ENCODE assay signal across 10 mouse cellular contexts in the genomic region with DNA sequence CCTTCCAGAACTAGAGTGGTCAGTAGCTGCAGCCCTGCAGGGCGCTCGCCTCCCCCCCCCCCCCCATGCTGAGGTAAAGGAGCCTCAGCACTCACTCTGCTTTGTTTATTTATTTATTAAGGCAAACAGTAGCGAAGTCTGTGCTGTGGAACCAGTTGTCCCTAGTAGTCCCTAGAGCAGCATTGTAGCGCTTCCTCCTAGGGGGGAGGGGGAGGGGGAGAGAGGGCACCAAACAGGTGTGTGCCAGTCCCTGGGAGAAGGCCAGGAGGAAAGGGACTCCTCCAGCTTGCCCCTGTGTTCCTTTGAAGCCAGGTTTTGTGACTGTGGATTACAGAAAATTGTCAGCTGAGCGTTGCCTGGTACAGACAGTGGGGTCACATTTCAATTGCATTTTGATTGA. TPM values are rescaled to one million over a fixed set of nuclear protein-coding genes. Genes with fewer than 3 reads are reported as not detected.
DNase-seq lines count a peak whose midpoint lies in the region; ATAC-seq and TF ChIP-seq lines count a peak whose summit lies in the region.
"Had no signal": no experiment of that assay in that cellular context is flagged by ENCODE, and none has a peak within 500 bp of the region (broad histone marks: within the 10 kb centered on the region; RNA-seq: fewer than 3 reads in every experiment).

No protein-coding gene starts in this region.

- H3K27ac ChIP-seq in forebrain, embryonic 10.5 days = no peak overlapping the region
- no peak overlapping the region for H3K27ac ChIP-seq in forebrain, embryonic 12.5 days
- H3K27ac ChIP-seq in kidney, embryonic 15.5 days = peak overlapping the region; percentile 59
- 0 out of 2 replicates have a peak overlapping the region, but pooled peaks have one; percentile 14 for H3K27ac ChIP-seq in limb, embryonic 14.5 days (replicated peaks; ENCODE audit: low read depth, low read length)

- H3K27me3 ChIP-seq in forebrain, embryonic 10.5 days (ENCODE audit: poor library complexity, severe bottlenecking) = no peaks in the 10 kb centered on the region
- H3K27me3 ChIP-seq in forebrain, embryonic 12.5 days = no peaks in the 10 kb centered on the region
- no peaks in the 10 kb centered on the region for H3K27me3 ChIP-seq in kidney, embryonic 15.5 days
- H3K27me3 ChIP-seq in limb, embryonic 14.5 days (ENCODE audit: control insufficient read depth, insufficient read depth, low read length) = no peaks in the 10 kb centered on the region

- 47% methylated on average over 5 of the region's 5 CpGs for WGBS in forebrain, embryonic 10.5 days
- 42% methylated on average over 5 of the region's 5 CpGs for WGBS in forebrain, embryonic 12.5 days
- 19% methylated on average over 4 of the region's 5 CpGs for WGBS in kidney, embryonic 15.5 days
- 52% methylated on average over 4 of the region's 5 CpGs for WGBS in limb, embryonic 14.5 days

- peaks cover 17% of the 10 kb centered on the region for H3K36me3 ChIP-seq in forebrain, embryonic 10.5 days (replicated peaks)
- peaks cover 8% of the 10 kb centered on the region for H3K36me3 ChIP-seq in forebrain, embryonic 12.5 days (replicated peaks)
- peaks cover 23% of the 10 kb centered on the region for H3K36me3 ChIP-seq in kidney, embryonic 15.5 days
- peaks cover 24% of the 10 kb centered on the region for H3K36me3 ChIP-seq in limb, embryonic 14.5 days (ENCODE audit: control insufficient read depth, insufficient read depth, low read length)

- peaks cover 98% of the 10 kb centered on the region for H3K4me1 ChIP-seq in forebrain, embryonic 10.5 days
- H3K4me1 ChIP-seq in forebrain, embryonic 12.5 days = peaks cover 84% of the 10 kb centered on the region
- peaks cover 87% of the 10 kb centered on the region for H3K4me1 ChIP-seq in kidney, embryonic 15.5 days
- peaks cover 63% of the 10 kb centered on the region for H3K4me1 ChIP-seq in limb, embryonic 14.5 days (ENCODE audit: control insufficient read depth, insufficient read depth, low read length)

- no peak for ATAC-seq in forebrain, embryonic 12.5 days (ENCODE audit: low FRiP score)
- no peak for ATAC-seq in kidney, embryonic 15.5 days (replicated peaks; ENCODE audit: low FRiP score)
- no peak for ATAC-seq in limb, embryonic 14.5 days (ENCODE audit: low FRiP score, low read depth)

- no peak for TF ChIP-seq POLR2A in limb, embryonic 14.5 days (IDR thresholded peaks at IDR 0.05; ENCODE audit: borderline replicate concordance, extremely low read depth, insufficient read depth, insufficient read length)

- DNase-seq in forebrain, embryonic 10.5 days (ENCODE audit: extremely low spot score, low spot score) = no peak
- no peak for DNase-seq in kidney, postnatal 36 days
- DNase-seq in brain, adult 2 months (ENCODE audit: low read depth, low spot score) = peak; percentile 63
- no peak for DNase-seq in limb, embryonic 14.5 days (ENCODE audit: low spot score)
- no peak for DNase-seq in adrenal gland, postnatal 14 days
- DNase-seq in spleen, adult 18-20 months = no peak
- DNase-seq: kidney, adult 18-20 months had no signal

- no peaks in the 10 kb centered on the region for H3K9me3 ChIP-seq in forebrain, embryonic 10.5 days
- no peaks in the 10 kb centered on the region for H3K9me3 ChIP-seq in forebrain, embryonic 12.5 days
- H3K9me3 ChIP-seq in kidney, embryonic 15.5 days (replicated peaks) = no peaks in the 10 kb centered on the region
- no peaks in the 10 kb centered on the region for H3K9me3 ChIP-seq in limb, embryonic 14.5 days (ENCODE audit: control insufficient read depth, low read length)

- no peak overlapping the region for H3K4me2 ChIP-seq in forebrain, embryonic 12.5 days
- peak overlapping the region; percentile 20 for H3K4me2 ChIP-seq in kidney, embryonic 15.5 days
- H3K4me2 ChIP-seq in limb, embryonic 14.5 days (replicated peaks; ENCODE audit: low read depth, low read length, severe bottlenecking) = peak overlapping the region; percentile 6; the same call in 1 of the 2 replicates
- H3K4me2 ChIP-seq: midbrain, embryonic 11.5 days had no signal

- H3K9ac ChIP-seq in forebrain, embryonic 12.5 days = no peak overlapping the region
- no peak overlapping the region for H3K9ac ChIP-seq in kidney, embryonic 15.5 days
- no peak overlapping the region for H3K9ac ChIP-seq in limb, embryonic 14.5 days (ENCODE audit: low read depth, low read length, severe bottlenecking)

- H3K4me3 ChIP-seq in forebrain, embryonic 10.5 days = 0 out of 2 replicates have a peak overlapping the region, but pooled peaks have one; percentile 12
- H3K4me3 ChIP-seq in forebrain, embryonic 12.5 days (replicated peaks) = no peak overlapping the region
- no peak overlapping the region for H3K4me3 ChIP-seq in kidney, embryonic 15.5 days (replicated peaks)
- no peak overlapping the region for H3K4me3 ChIP-seq in limb, embryonic 14.5 days (replicated peaks; ENCODE audit: low read length)

RNA-seq across cellular contexts. Expression of a gene that starts 4.8 kb away (rescaled TPM):
- 44.3 and 46.7 TPM in 2 replicates for polyA plus RNA-seq in forebrain, embryonic 10.5 days (2016; fragmentation: Nextera tagmentation; extraction: Ambion mirVana)
- polyA plus RNA-seq in forebrain, embryonic 12.5 days (2016; fragmentation: Nextera tagmentation; extraction: Ambion mirVana) = 67.2 and 67.6 TPM in 2 replicates
- polyA plus RNA-seq in kidney, embryonic 15.5 days (2015; fragmentation: Nextera tagmentation; extraction: Ambion mirVana) = 66.5 and 69.0 TPM in 2 replicates
- polyA plus RNA-seq in limb, embryonic 14.5 days (2012; rRNA removed) = 72.5 and 85.2 TPM in 2 replicates
- polyA plus RNA-seq in limb, embryonic 14.5 days (2014; fragmentation: Nextera tagmentation; extraction: Ambion mirVana) = 38.7 and 40.3 TPM in 2 replicates
- total RNA-seq in adrenal gland, postnatal 14 days (2021) = 119 TPM in 2 replicates

Comparison
In these comparisons a context has a peak if more than half of its experiments do, and no peak if none do; other contexts are left out.
1. H3K27ac ChIP-seq: peak in kidney, embryonic 15.5 days (single experiment) and limb, embryonic 14.5 days (single experiment); none in forebrain, embryonic 10.5 days (single experiment) and forebrain, embryonic 12.5 days (single experiment).